Mouse (Mus musculus): ENCODE measurements at regions not wholly inside any gene's neighbourhood (a gene's known extent, or its start where the extent isn't known, plus 50 kb on each side); places are given as distances from the start of the nearest gene placed in this dataset.

DNA sequence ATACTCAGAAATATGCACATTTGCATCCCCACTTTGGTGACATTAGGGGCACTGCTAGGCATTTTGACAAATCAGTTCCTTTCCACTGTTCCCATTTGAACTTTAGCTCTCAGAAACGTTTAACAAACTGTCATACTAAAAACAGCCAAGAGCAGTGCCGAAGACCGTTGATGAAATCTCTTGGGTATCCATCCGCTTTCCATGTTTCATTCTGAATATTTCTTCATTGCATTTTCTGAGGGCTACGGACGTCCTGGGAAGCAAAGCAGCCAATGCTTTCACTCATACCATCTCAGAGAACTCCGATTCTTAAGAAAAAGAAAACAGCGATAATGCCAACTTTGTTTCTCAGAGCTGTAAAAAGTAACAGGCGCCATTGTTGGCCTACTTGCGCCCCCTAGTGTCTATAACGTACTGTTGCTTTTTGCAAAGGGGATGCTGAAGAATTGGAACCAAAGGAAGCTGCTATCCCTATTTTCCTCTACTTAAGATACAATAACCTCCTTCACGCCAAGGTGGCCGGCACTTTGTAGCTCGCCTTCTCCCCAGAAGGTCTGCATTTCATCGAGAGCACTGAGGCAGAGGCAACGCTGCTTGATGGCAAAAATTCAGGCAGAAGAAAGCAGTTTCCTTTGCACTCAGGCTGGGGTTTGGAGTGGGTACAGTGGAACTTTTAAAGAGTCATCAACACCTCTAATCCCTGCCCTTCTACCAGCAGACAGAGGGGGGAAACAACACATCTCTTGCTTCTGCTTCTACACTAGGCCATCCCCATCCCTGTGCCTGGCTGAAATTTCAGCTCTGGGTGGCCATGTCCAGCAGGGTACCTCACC lies 163.1 kb upstream of the Spred2 start:
- peak; percentile 71 for TF ChIP-seq CTCF (IDR thresholded peaks at IDR 0.05; ENCODE audit: low read depth)
- TF ChIP-seq EP300 (IDR thresholded peaks at IDR 0.05; ENCODE audit: low read depth), result no peak

All from liver, embryonic 14.5 days (tissue).